Mouse (Mus musculus): ENCODE measurements at regions not wholly inside any gene's neighbourhood (a gene's known extent, or its start where the extent isn't known, plus 50 kb on each side); places are given as distances from the start of the nearest gene placed in this dataset.

- H3K4me3 ChIP-seq (ENCODE audit: low read length), result no peak overlapping the region
- 85% methylated on average over 13 of the region's 13 CpGs for WGBS
- H3K4me1 ChIP-seq (ENCODE audit: control insufficient read depth, insufficient read depth, low read length), result peaks cover 50% of the 10 kb centered on the region
- no peak for ATAC-seq (ENCODE audit: low FRiP score, low TSS enrichment)
- no peak overlapping the region for H3K4me2 ChIP-seq (replicated peaks; ENCODE audit: low read depth, low read length)
- H3K9me3 ChIP-seq (ENCODE audit: control insufficient read depth, low read length), result no peaks in the 10 kb centered on the region
- no peak overlapping the region for H3K27ac ChIP-seq (ENCODE audit: low read depth, low read length)
- peaks cover 6% of the 10 kb centered on the region; the same call in 1 of the 2 replicates for H3K36me3 ChIP-seq (ENCODE audit: control insufficient read depth, insufficient read depth, low read length)
- no peak overlapping the region for H3K9ac ChIP-seq (ENCODE audit: low read depth, low read length)
- no peaks in the 10 kb centered on the region for H3K27me3 ChIP-seq (ENCODE audit: control insufficient read depth, insufficient read depth, low read length)
Measured at GRCm38 (mm10) chr17:47170978-47171593, 160.7 kb upstream of the Ubr2 start.

- Histone ChIP-seq H3K4me1 (ENCODE audit: control insufficient read depth, insufficient read depth, low read length) (peaks cover 45% of the 10 kb centered on the region), H3K4me3 (ENCODE audit: low read length) (no peak overlapping the region), H3K4me2 (replicated peaks; ENCODE audit: low read depth, low read length) (no peak overlapping the region; the same call in 1 of the 2 replicates), H3K27ac (ENCODE audit: low read depth, low read length) (peak overlapping the region; percentile 55; the same call in 1 of the 2 replicates), H3K9ac (ENCODE audit: low read depth, low read length) (no peak overlapping the region), H3K36me3 (ENCODE audit: control insufficient read depth, insufficient read depth, low read length) (peaks cover 6% of the 10 kb centered on the region; the same call in 1 of the 2 replicates), H3K27me3 (ENCODE audit: control insufficient read depth, insufficient read depth, low read length) (no peaks in the 10 kb centered on the region), H3K9me3 (ENCODE audit: control insufficient read depth, low read length) (no peaks in the 10 kb centered on the region)
- peak; percentile 56; the same call in 1 of the 2 replicates for ATAC-seq (ENCODE audit: low FRiP score, low TSS enrichment)
- 43% methylated on average over 8 of the region's 8 CpGs for WGBS
Measured at GRCm38 (mm10) chr17:47168105-47168504, 157.7 kb upstream of the Ubr2 start.

- no peak overlapping the region for H3K27ac ChIP-seq (ENCODE audit: low read depth, low read length)
- H3K4me2 ChIP-seq (replicated peaks; ENCODE audit: low read depth, low read length), result no peak overlapping the region
- WGBS, result 63% methylated on average over 8 of the region's 10 CpGs
- H3K9me3 ChIP-seq (ENCODE audit: control insufficient read depth, low read length), result no peaks in the 10 kb centered on the region
- H3K9ac ChIP-seq (ENCODE audit: low read depth, low read length), result no peak overlapping the region
- peaks cover 2% of the 10 kb centered on the region; the same call in 1 of the 2 replicates for H3K36me3 ChIP-seq (ENCODE audit: control insufficient read depth, insufficient read depth, low read length)
- H3K27me3 ChIP-seq (ENCODE audit: control insufficient read depth, insufficient read depth, low read length), result no peaks in the 10 kb centered on the region
- no peak for ATAC-seq (ENCODE audit: low FRiP score, low TSS enrichment)
- peaks cover 37% of the 10 kb centered on the region for H3K4me1 ChIP-seq (ENCODE audit: control insufficient read depth, insufficient read depth, low read length)
- H3K4me3 ChIP-seq (ENCODE audit: low read length), result no peak overlapping the region
Measured at GRCm38 (mm10) chr17:47163677-47164340, 153.5 kb upstream of the Ubr2 start.

GRCm38 (mm10) chr17:47162459-47162858 is 152.1 kb upstream of the Ubr2 start:
- Histone ChIP-seq H3K36me3 (ENCODE audit: control insufficient read depth, insufficient read depth, low read length) (no peaks in the 10 kb centered on the region), H3K4me3 (ENCODE audit: low read length) (no peak overlapping the region), H3K27ac (ENCODE audit: low read depth, low read length) (no peak overlapping the region), H3K9ac (ENCODE audit: low read depth, low read length) (no peak overlapping the region), H3K9me3 (ENCODE audit: control insufficient read depth, low read length) (no peaks in the 10 kb centered on the region), H3K4me1 (ENCODE audit: control insufficient read depth, insufficient read depth, low read length) (peaks cover 24% of the 10 kb centered on the region), H3K4me2 (replicated peaks; ENCODE audit: low read depth, low read length) (no peak overlapping the region), H3K27me3 (ENCODE audit: control insufficient read depth, insufficient read depth, low read length) (no peaks in the 10 kb centered on the region)
- WGBS, result 81% methylated on average over 2 of the region's 2 CpGs
- no peak for ATAC-seq (ENCODE audit: low FRiP score, low TSS enrichment)

- Histone ChIP-seq H3K4me3 (ENCODE audit: low read length) (no peak overlapping the region), H3K27ac (ENCODE audit: low read depth, low read length) (no peak overlapping the region), H3K9ac (ENCODE audit: low read depth, low read length) (no peak overlapping the region), H3K27me3 (ENCODE audit: control insufficient read depth, insufficient read depth, low read length) (no peaks in the 10 kb centered on the region), H3K4me1 (ENCODE audit: control insufficient read depth, insufficient read depth, low read length) (peaks cover 7% of the 10 kb centered on the region), H3K36me3 (ENCODE audit: control insufficient read depth, insufficient read depth, low read length) (peaks cover 8% of the 10 kb centered on the region; the same call in 1 of the 2 replicates), H3K9me3 (ENCODE audit: control insufficient read depth, low read length) (no peaks in the 10 kb centered on the region; the same call in 1 of the 2 replicates), H3K4me2 (replicated peaks; ENCODE audit: low read depth, low read length) (no peak overlapping the region)
- 83% methylated on average over 11 of the region's 11 CpGs for WGBS
- no peak for ATAC-seq (ENCODE audit: low FRiP score, low TSS enrichment)
Measured at GRCm38 (mm10) chr17:47156237-47156636, 145.9 kb upstream of the Ubr2 start.

GRCm38 (mm10) chr17:47151557-47152278 is 141.4 kb upstream of the Ubr2 start:
- peak overlapping the region; percentile 27; the same call in 1 of the 2 replicates for H3K4me3 ChIP-seq (ENCODE audit: low read length)
- ATAC-seq (ENCODE audit: low FRiP score, low TSS enrichment), result peak; percentile 47; the same call in 1 of the 2 replicates
- 26% methylated on average over 19 of the region's 20 CpGs for WGBS
- H3K9me3 ChIP-seq (ENCODE audit: control insufficient read depth, low read length), result no peaks in the 10 kb centered on the region; the same call in 1 of the 2 replicates
- H3K27ac ChIP-seq (ENCODE audit: low read depth, low read length), result peak overlapping the region; percentile 59; the same call in 1 of the 2 replicates
- H3K36me3 ChIP-seq (ENCODE audit: control insufficient read depth, insufficient read depth, low read length), result peaks cover 8% of the 10 kb centered on the region; the same call in 1 of the 2 replicates
- peaks cover 31% of the 10 kb centered on the region for H3K4me1 ChIP-seq (ENCODE audit: control insufficient read depth, insufficient read depth, low read length)
- H3K4me2 ChIP-seq (replicated peaks; ENCODE audit: low read depth, low read length), result peak overlapping the region; percentile 51
- peak overlapping the region; percentile 24 for H3K9ac ChIP-seq (ENCODE audit: low read depth, low read length)
- H3K27me3 ChIP-seq (ENCODE audit: control insufficient read depth, insufficient read depth, low read length), result no peaks in the 10 kb centered on the region

- 49% methylated on average over 5 of the region's 5 CpGs for WGBS
- Histone ChIP-seq H3K4me2 (replicated peaks; ENCODE audit: low read depth, low read length) (peak overlapping the region; percentile 51), H3K36me3 (ENCODE audit: control insufficient read depth, insufficient read depth, low read length) (peaks cover 3% of the 10 kb centered on the region; the same call in 1 of the 2 replicates), H3K9ac (ENCODE audit: low read depth, low read length) (peak overlapping the region; percentile 31), H3K4me3 (ENCODE audit: low read length) (peak overlapping the region; percentile 27; the same call in 1 of the 2 replicates), H3K27ac (ENCODE audit: low read depth, low read length) (peak overlapping the region; percentile 59; the same call in 1 of the 2 replicates), H3K9me3 (ENCODE audit: control insufficient read depth, low read length) (no peaks in the 10 kb centered on the region; the same call in 1 of the 2 replicates), H3K4me1 (ENCODE audit: control insufficient read depth, insufficient read depth, low read length) (peaks cover 31% of the 10 kb centered on the region), H3K27me3 (ENCODE audit: control insufficient read depth, insufficient read depth, low read length) (no peaks in the 10 kb centered on the region)
- ATAC-seq (ENCODE audit: low FRiP score, low TSS enrichment), result no peak
Measured at GRCm38 (mm10) chr17:47151193-47151556, 140.8 kb upstream of the Ubr2 start.

- Histone ChIP-seq H3K4me3 (ENCODE audit: low read length) (no peak overlapping the region), H3K36me3 (ENCODE audit: control insufficient read depth, insufficient read depth, low read length) (no peaks in the 10 kb centered on the region; the same call in 1 of the 2 replicates), H3K27ac (ENCODE audit: low read depth, low read length) (peak overlapping the region; percentile 59; the same call in 1 of the 2 replicates), H3K9ac (ENCODE audit: low read depth, low read length) (peak overlapping the region; percentile 31; the same call in 1 of the 2 replicates), H3K4me1 (ENCODE audit: control insufficient read depth, insufficient read depth, low read length) (peaks cover 31% of the 10 kb centered on the region), H3K27me3 (ENCODE audit: control insufficient read depth, insufficient read depth, low read length) (no peaks in the 10 kb centered on the region), H3K4me2 (replicated peaks; ENCODE audit: low read depth, low read length) (peak overlapping the region; percentile 51; the same call in 1 of the 2 replicates), H3K9me3 (ENCODE audit: control insufficient read depth, low read length) (no peaks in the 10 kb centered on the region; the same call in 1 of the 2 replicates)
- ATAC-seq (ENCODE audit: low FRiP score, low TSS enrichment), result no peak
- 86% methylated on average over 6 of the region's 6 CpGs for WGBS
Measured at GRCm38 (mm10) chr17:47150636-47151035, 140.3 kb upstream of the Ubr2 start.

Data from kidney, embryonic 14.5 days (tissue).